Mouse (Mus musculus) CH12.LX (cell line): ENCODE measurements at regions not wholly inside any gene's neighbourhood (a gene's known extent, or its start where the extent isn't known, plus 50 kb on each side); places are given as distances from the start of the nearest gene placed in this dataset.

Experiments
- DNase-seq: peaks from one replicate; pipeline ENCODE4 v3.0.0-alpha.2; 2013; ENCODE audit errors: extremely low read depth
- H3K27ac ChIP-seq: 2 replicates; pipeline ENCODE4 v1.5.1; 2012; ENCODE audit warnings: low read depth, mild to moderate bottlenecking, control low read depth, moderate library complexity; ENCODE audit not compliant: insufficient read depth
- H3K27me3 ChIP-seq: replicated peaks from 2 replicates; pipeline ENCODE3; 2012; ENCODE audit warnings: inconsistent platforms
- H3K36me3 ChIP-seq, 2 experiments: replicated peaks in 1 of 2; 2 replicates each; pipeline versions ENCODE3 to v1.6.1; 2012; ENCODE audit warnings: inconsistent platforms in 1 of 2, low read length in 1 of 2, mild to moderate bottlenecking in 1 of 2, mixed read lengths in 1 of 2, moderate library complexity in 1 of 2; ENCODE audit not compliant: control insufficient read depth in 1 of 2, insufficient read depth in 1 of 2
- H3K4me1 ChIP-seq, 2 experiments: 2 replicates each; pipeline ENCODE4 v1.6.1; 2012; ENCODE audit warnings: inconsistent platforms in 1 of 2, moderate library complexity in 1 of 2; ENCODE audit not compliant: insufficient read depth in 2 of 2, control insufficient read depth in 1 of 2
- H3K4me2 ChIP-seq: 2 replicates; pipeline ENCODE4 v1.6.1; 2012; ENCODE audit warnings: low read depth, mild to moderate bottlenecking, control low read depth; ENCODE audit not compliant: poor library complexity, insufficient read depth, severe bottlenecking
- H3K4me3 ChIP-seq, 3 experiments: fragments of 150-350 bp in 1 of 3; sonication (generic) in 1 of 3; replicated peaks in 1 of 3; 2 replicates each; pipeline versions ENCODE3 to v1.5.1; 2011 to 2012; ENCODE audit warnings: low read depth in 2 of 3, low read length in 2 of 3, mild to moderate bottlenecking in 2 of 3, moderate library complexity in 2 of 3, control low read depth in 1 of 3, improper control_type of control experiment in 1 of 3, inconsistent platforms in 1 of 3, mixed read lengths in 1 of 3; ENCODE audit not compliant: poor library complexity in 1 of 3
- H3K79me2 ChIP-seq: replicated peaks from 2 replicates; pipeline ENCODE4 v1.6.1; 2012; ENCODE audit warnings: mild to moderate bottlenecking, moderate library complexity; ENCODE audit not compliant: control insufficient read depth, poor library complexity, insufficient read depth, severe bottlenecking; ENCODE audit errors: extremely low read depth
- H3K9ac ChIP-seq: 2 replicates; pipeline ENCODE4 v1.6.1; 2012; ENCODE audit warnings: low read depth, mild to moderate bottlenecking, control low read depth, moderate library complexity; ENCODE audit not compliant: insufficient read depth
- H3K9me3 ChIP-seq: replicated peaks from 2 replicates; pipeline ENCODE3; 2012; ENCODE audit warnings: low read length, inconsistent platforms, mixed read lengths
- BHLHE40 ChIP-seq: IDR thresholded peaks from 2 replicates; pipeline ENCODE4 v1.6.1; 2011; ENCODE audit warnings: mild to moderate bottlenecking, low read depth, low read length, improper control_type of control experiment
- CHD1 ChIP-seq: IDR thresholded peaks from 2 replicates; pipeline ENCODE4 v1.6.1; 2012; ENCODE audit warnings: low read depth, low read length, improper control_type of control experiment, inconsistent platforms
- CHD2 ChIP-seq: IDR thresholded peaks from 2 replicates; pipeline ENCODE4 v1.6.1; 2011; ENCODE audit warnings: low read length, improper control_type of control experiment
- CTCF ChIP-seq, 2 experiments: IDR thresholded peaks in 1 of 2; conservative IDR thresholded peaks in 1 of 2; 2 replicates each; pipeline ENCODE4 v1.5.1; 2011 to 2012; ENCODE audit warnings: low read depth in 2 of 2, low read length in 2 of 2, improper control_type of control experiment in 1 of 2, inconsistent platforms in 1 of 2, mild to moderate bottlenecking in 1 of 2, moderate library complexity in 1 of 2
- E2F4 ChIP-seq: IDR thresholded peaks from 2 replicates; pipeline ENCODE4 v1.6.1; 2011; ENCODE audit warnings: low read depth, low read length, improper control_type of control experiment; ENCODE audit not compliant: insufficient replicate concordance
- ELF1 ChIP-seq: IDR thresholded peaks from 2 replicates; pipeline ENCODE4 v1.6.1; 2014; ENCODE audit warnings: low read depth, mild to moderate bottlenecking, inconsistent platforms, low read length, improper control_type of control experiment
- ETS1 ChIP-seq: conservative IDR thresholded peaks from 2 replicates; pipeline ENCODE4 v1.6.1; 2012; ENCODE audit warnings: low read depth, mild to moderate bottlenecking, inconsistent platforms, low read length, improper control_type of control experiment, moderate library complexity
- GABPA ChIP-seq: IDR thresholded peaks from 2 replicates; pipeline ENCODE4 v1.6.1; 2012; ENCODE audit warnings: low read depth, low read length, improper control_type of control experiment, inconsistent platforms; ENCODE audit not compliant: insufficient replicate concordance
- HCFC1 ChIP-seq: IDR thresholded peaks from 2 replicates; pipeline ENCODE4 v1.6.1; 2012; ENCODE audit warnings: low read depth, mild to moderate bottlenecking, inconsistent platforms, low read length, improper control_type of control experiment
- JUN ChIP-seq: IDR thresholded peaks from 2 replicates; pipeline ENCODE4 v1.6.1; 2011; ENCODE audit warnings: low read depth, mild to moderate bottlenecking, low read length, improper control_type of control experiment, moderate library complexity; ENCODE audit not compliant: insufficient read depth
- JUND ChIP-seq: conservative IDR thresholded peaks from 2 replicates; pipeline ENCODE4 v1.6.1; 2011; ENCODE audit warnings: low read depth, low read length, improper control_type of control experiment
- MAFK ChIP-seq: IDR thresholded peaks from 2 replicates; pipeline ENCODE4 v1.6.1; 2011; ENCODE audit warnings: low read length, improper control_type of control experiment; ENCODE audit not compliant: insufficient replicate concordance
- MAX ChIP-seq: IDR thresholded peaks from 2 replicates; pipeline ENCODE4 v1.6.1; 2011; ENCODE audit warnings: low read length, improper control_type of control experiment
- MAZ ChIP-seq: IDR thresholded peaks from 2 replicates; pipeline ENCODE4 v1.6.1; 2012; ENCODE audit warnings: low read depth, mild to moderate bottlenecking, inconsistent platforms, low read length, improper control_type of control experiment, moderate library complexity
- MXI1 ChIP-seq: IDR thresholded peaks from 2 replicates; pipeline ENCODE4 v1.6.1; 2011; ENCODE audit warnings: mild to moderate bottlenecking, low read depth, low read length, improper control_type of control experiment
- MYC ChIP-seq: IDR thresholded peaks from 2 replicates; pipeline ENCODE4 v1.6.1; 2011; ENCODE audit warnings: low read depth, mild to moderate bottlenecking, improper control_type of control experiment, low read length
- NELFE ChIP-seq: IDR thresholded peaks from 2 replicates; pipeline ENCODE4 v1.6.1; 2011; ENCODE audit warnings: low read depth, low read length, improper control_type of control experiment
- NRF1 ChIP-seq: IDR thresholded peaks from 2 replicates; pipeline ENCODE4 v1.6.1; 2014; ENCODE audit warnings: low read depth, mild to moderate bottlenecking, inconsistent platforms, low read length, improper control_type of control experiment, moderate library complexity
- POLR2AphosphoS2 ChIP-seq: IDR thresholded peaks from 2 replicates; pipeline ENCODE4 v1.6.1; 2011; ENCODE audit warnings: low read depth, low read length, improper control_type of control experiment
- RAD21 ChIP-seq: IDR thresholded peaks from 2 replicates; pipeline ENCODE4 v1.6.1; 2011; ENCODE audit warnings: low read depth, mild to moderate bottlenecking, low read length, improper control_type of control experiment, moderate library complexity
- RCOR1 ChIP-seq: conservative IDR thresholded peaks from 2 replicates; pipeline ENCODE4 v1.6.1; 2012; ENCODE audit warnings: low read depth, mild to moderate bottlenecking, inconsistent platforms, low read length, improper control_type of control experiment
- SIN3A ChIP-seq: IDR thresholded peaks from 2 replicates; pipeline ENCODE4 v1.6.1; 2012; ENCODE audit warnings: low read length, improper control_type of control experiment, inconsistent platforms
- SMC3 ChIP-seq: IDR thresholded peaks from 2 replicates; pipeline ENCODE4 v1.6.1; 2011; ENCODE audit warnings: low read depth, low read length, improper control_type of control experiment
- TBP ChIP-seq: conservative IDR thresholded peaks from 2 replicates; pipeline ENCODE4 v1.6.1; 2011; ENCODE audit warnings: low read depth, low read length, improper control_type of control experiment
- USF2 ChIP-seq: conservative IDR thresholded peaks from 2 replicates; pipeline ENCODE4 v1.6.1; 2011; ENCODE audit warnings: low read depth, low read length, improper control_type of control experiment
- ZKSCAN1 ChIP-seq: IDR thresholded peaks from 2 replicates; pipeline ENCODE4 v1.6.1; 2012; ENCODE audit warnings: low read depth, inconsistent platforms, low read length, improper control_type of control experiment, borderline replicate concordance
- ZMIZ1 ChIP-seq: IDR thresholded peaks from 2 replicates; pipeline ENCODE4 v1.6.1; 2012; ENCODE audit warnings: low read depth, mild to moderate bottlenecking, inconsistent platforms, low read length, improper control_type of control experiment
- ZNF384 ChIP-seq: IDR thresholded peaks from 2 replicates; pipeline ENCODE4 v1.6.1; 2012; ENCODE audit warnings: low read depth, low read length, improper control_type of control experiment, inconsistent platforms
- dilution Hi-C: fragments of 300-500 bp; cut with MboI; formaldehyde crosslinking; loops from 2 replicates; pipeline ENCODE4 v1.14.3; 2020; ENCODE audit warnings: low sequenced_read_pairs; ENCODE audit not compliant: extremely low pct_unique_long_range_greater_than_20kb, extremely low pct_ligation_motif_present
- in situ Hi-C: fragments of 300-500 bp; cut with MboI; formaldehyde crosslinking; loops from 3 replicates; pipeline ENCODE4 v1.14.3; 2019; ENCODE audit warnings: low sequenced_read_pairs, low pct_ligation_motif_present, low pct_unique_long_range_greater_than_20kb, mixed read lengths

GRCm38 (mm10) chr3:56877062-56877461 lies 424.7 kb downstream of the Tm4sf1 start:
- peaks cover 27% of the 10 kb centered on the region for H3K9me3 ChIP-seq
- no peaks in the 10 kb centered on the region for H3K79me2 ChIP-seq
- no peaks in the 10 kb centered on the region for H3K27me3 ChIP-seq
- no peak for TF ChIP-seq RCOR1
- no peak for TF ChIP-seq USF2
- no peak for TF ChIP-seq POLR2AphosphoS2
- no peak for TF ChIP-seq ZKSCAN1
- no peak for TF ChIP-seq CTCF (conservative IDR thresholded peaks at IDR 0.05 in 1 of 2, IDR thresholded peaks at IDR 0.05 in 1 of 2; ENCODE audit: low read depth in 2 of 2, low read length in 2 of 2)
- TF ChIP-seq ZNF384: no peak
- no peak for TF ChIP-seq SIN3A
- TF ChIP-seq BHLHE40: no peak
- TF ChIP-seq MAZ: no peak
- TF ChIP-seq JUN: no peak
- no peak for TF ChIP-seq MAX
- TF ChIP-seq ETS1: no peak
- TF ChIP-seq MAFK: no peak
- no peak for TF ChIP-seq ZMIZ1
- TF ChIP-seq RAD21: no peak
- no peak for TF ChIP-seq JUND
- no peak for TF ChIP-seq GABPA
- in situ Hi-C loops: no loop called here
- H3K4me2 ChIP-seq: no peak overlapping the region
- dilution Hi-C loops: no loop called here
- H3K4me1 ChIP-seq: no peaks in the 10 kb centered on the region
- H3K27ac ChIP-seq: no peak overlapping the region
- no peaks in the 10 kb centered on the region for H3K36me3 ChIP-seq
- no peak overlapping the region for H3K9ac ChIP-seq
- no peak overlapping the region for H3K4me3 ChIP-seq
- DNase-seq: no peak

- Histone ChIP-seq H3K9me3 (peaks cover 34% of the 10 kb centered on the region), H3K36me3 (no peaks in the 10 kb centered on the region), H3K79me2 (no peaks in the 10 kb centered on the region), H3K4me2 (no peak overlapping the region), H3K27me3 (no peaks in the 10 kb centered on the region), H3K9ac (no peak overlapping the region), H3K4me1 (no peaks in the 10 kb centered on the region), H3K27ac (no peak overlapping the region), H3K4me3 (no peak overlapping the region)
- dilution Hi-C loops: no loop called here
- no peak for DNase-seq
- in situ Hi-C loops: no loop called here
- TF ChIP-seq CHD2 (no peak), USF2 (no peak), NELFE (no peak), SIN3A (no peak), TBP (no peak), HCFC1 (no peak), MXI1 (no peak), SMC3 (no peak), CHD1 (no peak), JUND (no peak), JUN (no peak), ELF1 (no peak), BHLHE40 (no peak), RCOR1 (no peak), NRF1 (no peak), MYC (no peak), E2F4 (no peak)
Observed at GRCm38 (mm10) chr3:56863591-56863990, 438.2 kb downstream of the Tm4sf1 start.
